Mouse (Mus musculus) testis, adult 2 months (tissue): ENCODE measurements at regions not wholly inside any gene's neighbourhood (a gene's known extent, or its start where the extent isn't known, plus 50 kb on each side); places are given as distances from the start of the nearest gene placed in this dataset.

ENCODE experiments used
- CTCF ChIP-seq: fragments of 200-500 bp; IDR thresholded peaks from 2 replicates; pipeline ENCODE4 v1.5.1; 2012; ENCODE audit warnings: low read depth, mild to moderate bottlenecking, inconsistent platforms, low read length, moderate library complexity; ENCODE audit not compliant: control insufficient read depth, insufficient read depth, insufficient replicate concordance
- POLR2A ChIP-seq: fragments of 200-500 bp; IDR thresholded peaks from 2 replicates; pipeline ENCODE4 v1.6.1; 2012; ENCODE audit warnings: low read depth, mild to moderate bottlenecking, inconsistent platforms, low read length, moderate library complexity; ENCODE audit not compliant: control insufficient read depth

GRCm38 (mm10) chr4:22151899-22152493, 205.3 kb upstream of the Fbxl4 start:
- no peak for TF ChIP-seq POLR2A
- TF ChIP-seq CTCF: no peak
